Mouse (Mus musculus): ENCODE measurements around the gene Mtch2. TPM values are rescaled to one million over a fixed set of nuclear protein-coding genes. Genes with fewer than 3 reads are reported as not detected.

Mtch2 gene
- polyA plus RNA-seq, 1 experiment from 2014 or later = 246 TPM

GRCm38 (mm10) chr2:90833502-90833901 lies 13.5 kb upstream of the Mtch2 start:
- Histone ChIP-seq H3K4me1 (replicated peaks) (no peaks in the 10 kb centered on the region), H3K27ac (no peak overlapping the region), H3K4me2 (replicated peaks) (no peak overlapping the region), H3K4me3 (replicated peaks) (no peak overlapping the region), H3K9me3 (no peaks in the 10 kb centered on the region), H3K9ac (replicated peaks) (no peak overlapping the region), H3K27me3 (no peaks in the 10 kb centered on the region), H3K36me3 (no peaks in the 10 kb centered on the region)
- ATAC-seq = no peak
- WGBS = 85% methylated on average over 5 of the region's 5 CpGs

- WGBS = 85% methylated on average over 2 of the region's 2 CpGs
- ATAC-seq = no peak
Observed at GRCm38 (mm10) chr2:90838621-90839020, 8.3 kb upstream of the Mtch2 start.

GRCm38 (mm10) chr2:90843666-90844065 lies 3.3 kb upstream of the Mtch2 start:
- H3K4me2 ChIP-seq (replicated peaks) = no peak overlapping the region
- no peak overlapping the region for H3K27ac ChIP-seq
- peaks cover 12% of the 10 kb centered on the region for H3K4me1 ChIP-seq (replicated peaks)
- no peak overlapping the region for H3K9ac ChIP-seq (replicated peaks)
- H3K4me3 ChIP-seq (replicated peaks) = no peak overlapping the region
- no peaks in the 10 kb centered on the region for H3K36me3 ChIP-seq
- no peaks in the 10 kb centered on the region for H3K27me3 ChIP-seq
- WGBS = 68% methylated on average over 1 of the region's 1 CpGs
- H3K9me3 ChIP-seq = no peaks in the 10 kb centered on the region
- no peak for ATAC-seq

More at GRCm38 (mm10) chr2:90838621-90839020, 8.3 kb upstream of the Mtch2 start:
- H3K9me3 ChIP-seq = no peaks in the 10 kb centered on the region
- no peak overlapping the region for H3K4me3 ChIP-seq (replicated peaks)
- H3K36me3 ChIP-seq = no peaks in the 10 kb centered on the region
- H3K27ac ChIP-seq = no peak overlapping the region
- no peak overlapping the region for H3K9ac ChIP-seq (replicated peaks)
- H3K4me1 ChIP-seq (replicated peaks) = no peaks in the 10 kb centered on the region
- no peak overlapping the region for H3K4me2 ChIP-seq (replicated peaks)
- no peaks in the 10 kb centered on the region for H3K27me3 ChIP-seq

GRCm38 (mm10) chr2:90844262-90844661 lies 2.7 kb upstream of the Mtch2 start:
- Histone ChIP-seq H3K4me1 (replicated peaks) (peaks cover 18% of the 10 kb centered on the region), H3K27me3 (no peaks in the 10 kb centered on the region), H3K9me3 (no peaks in the 10 kb centered on the region), H3K9ac (replicated peaks) (no peak overlapping the region), H3K4me2 (replicated peaks) (no peak overlapping the region), H3K27ac (no peak overlapping the region), H3K36me3 (0 out of 2 replicates have a peak, but pooled peaks cover under 1% of the 10 kb centered on the region), H3K4me3 (replicated peaks) (no peak overlapping the region)
- 79% methylated on average over 5 of the region's 5 CpGs for WGBS
- no peak for ATAC-seq

- H3K36me3 ChIP-seq = peaks cover 8% of the 10 kb centered on the region
- H3K4me1 ChIP-seq (replicated peaks) = peaks cover 21% of the 10 kb centered on the region
- no peak for ATAC-seq
- no peaks in the 10 kb centered on the region for H3K9me3 ChIP-seq
- WGBS = 83% methylated on average over 5 of the region's 5 CpGs
- H3K9ac ChIP-seq (replicated peaks) = no peak overlapping the region
- H3K4me3 ChIP-seq (replicated peaks) = no peak overlapping the region
- H3K4me2 ChIP-seq (replicated peaks) = no peak overlapping the region
- H3K27me3 ChIP-seq = no peaks in the 10 kb centered on the region
- no peak overlapping the region for H3K27ac ChIP-seq
Observed at GRCm38 (mm10) chr2:90845234-90845633, 1.7 kb upstream of the Mtch2 start.

GRCm38 (mm10) chr2:90846171-90846570 lies 784 bp upstream of the Mtch2 start:
- H3K27me3 ChIP-seq = no peaks in the 10 kb centered on the region
- H3K9ac ChIP-seq (replicated peaks) = peak overlapping the region; percentile 63
- ATAC-seq = no peak
- peaks cover 17% of the 10 kb centered on the region for H3K36me3 ChIP-seq
- H3K9me3 ChIP-seq = no peaks in the 10 kb centered on the region
- peak overlapping the region; percentile 68 for H3K4me2 ChIP-seq (replicated peaks)
- H3K4me1 ChIP-seq (replicated peaks) = peaks cover 21% of the 10 kb centered on the region
- 50% methylated on average over 6 of the region's 6 CpGs for WGBS
- peak overlapping the region; percentile 91 for H3K4me3 ChIP-seq (replicated peaks)
- H3K27ac ChIP-seq = peak overlapping the region; percentile 81

GRCm38 (mm10) chr2:90846597-90846954 lies 379 bp upstream of the Mtch2 start:
- Histone ChIP-seq H3K27ac (peak overlapping the region; percentile 81), H3K9ac (replicated peaks) (peak overlapping the region; percentile 63), H3K9me3 (no peaks in the 10 kb centered on the region), H3K4me1 (replicated peaks) (peaks cover 21% of the 10 kb centered on the region), H3K4me3 (replicated peaks) (peak overlapping the region; percentile 91), H3K27me3 (no peaks in the 10 kb centered on the region), H3K4me2 (replicated peaks) (peak overlapping the region; percentile 68), H3K36me3 (peaks cover 21% of the 10 kb centered on the region)
- ATAC-seq = peak; percentile 66
- 2% methylated on average over 8 of the region's 8 CpGs for WGBS

GRCm38 (mm10) chr2:90847681-90848050 lies 711 bp downstream of the Mtch2 start:
- Histone ChIP-seq H3K4me2 (replicated peaks) (peak overlapping the region; percentile 68), H3K4me1 (replicated peaks) (peaks cover 21% of the 10 kb centered on the region), H3K27me3 (no peaks in the 10 kb centered on the region), H3K36me3 (peaks cover 31% of the 10 kb centered on the region), H3K4me3 (replicated peaks) (peak overlapping the region; percentile 91), H3K9me3 (no peaks in the 10 kb centered on the region), H3K9ac (replicated peaks) (peak overlapping the region; percentile 93), H3K27ac (peak overlapping the region; percentile 93)
- WGBS = 0% methylated on average over 13 of the region's 13 CpGs
- ATAC-seq = no peak

- Histone ChIP-seq H3K4me3 (replicated peaks) (peak overlapping the region; percentile 91), H3K9me3 (no peaks in the 10 kb centered on the region), H3K27me3 (no peaks in the 10 kb centered on the region), H3K36me3 (peaks cover 37% of the 10 kb centered on the region), H3K4me2 (replicated peaks) (peak overlapping the region; percentile 68), H3K27ac (0 out of 2 replicates have a peak overlapping the region, but pooled peaks have one; percentile 93), H3K4me1 (replicated peaks) (peaks cover 21% of the 10 kb centered on the region), H3K9ac (replicated peaks) (peak overlapping the region; percentile 93)
- no peak for ATAC-seq
- 87% methylated on average over 5 of the region's 5 CpGs for WGBS
Observed at GRCm38 (mm10) chr2:90848331-90848730, 1.4 kb downstream of the Mtch2 start.

GRCm38 (mm10) chr2:90850401-90850800 lies 3.4 kb downstream of the Mtch2 start:
- WGBS = 93% methylated on average over 1 of the region's 1 CpGs
- no peak overlapping the region for H3K9ac ChIP-seq (replicated peaks)
- no peak for ATAC-seq
- peaks cover 21% of the 10 kb centered on the region for H3K4me1 ChIP-seq (replicated peaks)
- H3K9me3 ChIP-seq = no peaks in the 10 kb centered on the region
- no peak overlapping the region for H3K27ac ChIP-seq
- no peak overlapping the region for H3K4me2 ChIP-seq (replicated peaks)
- H3K4me3 ChIP-seq (replicated peaks) = no peak overlapping the region
- H3K27me3 ChIP-seq = no peaks in the 10 kb centered on the region
- peaks cover 55% of the 10 kb centered on the region for H3K36me3 ChIP-seq

GRCm38 (mm10) chr2:90861486-90861885 lies 14.5 kb downstream of the Mtch2 start:
- no peak overlapping the region for H3K4me3 ChIP-seq (replicated peaks)
- H3K9me3 ChIP-seq = no peaks in the 10 kb centered on the region
- no peak overlapping the region for H3K27ac ChIP-seq
- no peaks in the 10 kb centered on the region for H3K27me3 ChIP-seq
- no peak for ATAC-seq
- WGBS = 95% methylated on average over 2 of the region's 2 CpGs
- H3K4me2 ChIP-seq (replicated peaks) = no peak overlapping the region
- no peak overlapping the region for H3K9ac ChIP-seq (replicated peaks)
- no peaks in the 10 kb centered on the region for H3K4me1 ChIP-seq (replicated peaks)
- peaks cover 84% of the 10 kb centered on the region for H3K36me3 ChIP-seq

GRCm38 (mm10) chr2:90864184-90864583 lies 17.2 kb downstream of the Mtch2 start:
- Histone ChIP-seq H3K27ac (peak overlapping the region; percentile 46; the same call in 1 of the 2 replicates), H3K4me2 (replicated peaks) (no peak overlapping the region), H3K4me1 (replicated peaks) (no peaks in the 10 kb centered on the region), H3K27me3 (no peaks in the 10 kb centered on the region), H3K9me3 (no peaks in the 10 kb centered on the region), H3K9ac (replicated peaks) (no peak overlapping the region), H3K36me3 (peaks cover 80% of the 10 kb centered on the region), H3K4me3 (replicated peaks) (no peak overlapping the region)
- ATAC-seq = no peak

- 25% methylated on average over 3 of the region's 3 CpGs for WGBS
- Histone ChIP-seq H3K4me1 (replicated peaks) (no peaks in the 10 kb centered on the region), H3K36me3 (peaks cover 60% of the 10 kb centered on the region), H3K9me3 (no peaks in the 10 kb centered on the region), H3K4me2 (replicated peaks) (no peak overlapping the region), H3K9ac (replicated peaks) (no peak overlapping the region), H3K4me3 (replicated peaks) (no peak overlapping the region), H3K27ac (no peak overlapping the region), H3K27me3 (no peaks in the 10 kb centered on the region)
- peak; percentile 93 for ATAC-seq
Observed at GRCm38 (mm10) chr2:90866524-90866923, 19.6 kb downstream of the Mtch2 start.
